Mouse (Mus musculus) liver, adult 2 months (tissue): ENCODE results near the gene Rab11fip3. TPM values are rescaled to one million over a fixed set of nuclear protein-coding genes. Genes with fewer than 3 reads are reported as not detected.
A peak's percentile ranks its signal among the peaks of the same experiment; 100 is the strongest.
"Not testable (repeated sequence)": the region's sequence is repeated elsewhere in the genome, so short reads cannot be mapped to it uniquely, and the experiment has no call there.

Experiments used
- DNase-seq: peaks from one replicate; pipeline ENCODE4 v3.0.0-alpha.2; 2011; ENCODE audit warnings: low read depth, low spot score; ENCODE audit errors: extremely low read depth
- H3K27ac ChIP-seq: fragments of 200-500 bp; replicated peaks from 2 replicates; pipeline ENCODE4 v1.5.1; 2012; ENCODE audit warnings: low read depth, mild to moderate bottlenecking, control low read depth, inconsistent platforms, low read length; ENCODE audit not compliant: insufficient read depth
- H3K27me3 ChIP-seq: fragments of 200-500 bp; 2 replicates; pipeline ENCODE4 v1.6.1; 2012; ENCODE audit warnings: mild to moderate bottlenecking, moderate library complexity, low read length, inconsistent platforms; ENCODE audit not compliant: control insufficient read depth, insufficient read depth
- H3K36me3 ChIP-seq: fragments of 200-500 bp; 2 replicates; pipeline ENCODE4 v1.6.1; 2012; ENCODE audit warnings: low read length, inconsistent platforms; ENCODE audit not compliant: control insufficient read depth, insufficient read depth
- H3K4me1 ChIP-seq: fragments of 200-500 bp; 2 replicates; pipeline ENCODE4 v1.6.1; 2011; ENCODE audit warnings: low read length; ENCODE audit not compliant: control insufficient read depth, insufficient read depth
- H3K4me3 ChIP-seq: fragments of 200-500 bp; 2 replicates; pipeline ENCODE4 v1.5.1; 2011; ENCODE audit warnings: low read depth, mild to moderate bottlenecking, control low read depth, low read length, moderate library complexity; ENCODE audit not compliant: insufficient read depth
- H3K79me2 ChIP-seq: fragments of 200-500 bp; 2 replicates; pipeline ENCODE4 v1.6.1; 2012; ENCODE audit warnings: inconsistent platforms, mild to moderate bottlenecking, low read length, moderate library complexity; ENCODE audit not compliant: control insufficient read depth, insufficient read depth
- H3K9ac ChIP-seq: fragments of 200-500 bp; 2 replicates; pipeline ENCODE4 v1.6.1; 2012; ENCODE audit warnings: low read depth, mild to moderate bottlenecking, control low read depth, inconsistent platforms, low read length
- CTCF ChIP-seq: fragments of 200-500 bp; IDR thresholded peaks from 2 replicates; pipeline ENCODE4 v1.5.1; 2011; ENCODE audit warnings: low read depth, low read length, control low read depth
- POLR2A ChIP-seq: fragments of 200-500 bp; IDR thresholded peaks from 2 replicates; pipeline ENCODE4 v1.6.1; 2011; ENCODE audit warnings: low read length, control low read depth; ENCODE audit not compliant: insufficient read depth; ENCODE audit errors: extremely low read depth
- WGBS: fragments of 180-500 bp; shearing (Covaris S2); methylation state at CpG from one replicate; pipeline ENCODE4 v1.1.7; 2018; 5-methylcytosine and 5-hydroxymethylcytosine counted together
- polyA plus RNA-seq: library from polyadenylated mRNA; depleted of rRNA; stranded (reverse); fragments of >200 nt; gene quantifications from 2 replicates; pipeline ENCODE4 v1.2.3, GENCODE M21; 2012
- total RNA-seq: library from RNA; depleted of rRNA; stranded (reverse); fragments of >200 nt; gene quantifications from 2 replicates; pipeline ENCODE4 v1.2.3, GENCODE M21; 2014

The Rab11fip3 gene
- total and polyA plus RNA-seq, 2 experiments: 4.6 to 13.2 TPM

- H3K9ac ChIP-seq: no peak overlapping the region
- no peak for DNase-seq
Observed at GRCm38 (mm10) chr17:26105619-26106018, 36.3 kb upstream of the Rab11fip3 start.

GRCm38 (mm10) chr17:26101478-26101877, 32.1 kb upstream of the Rab11fip3 start:
- Histone ChIP-seq H3K4me3 (no peak overlapping the region), H3K79me2 (no peaks in the 10 kb centered on the region), H3K27me3 (no peaks in the 10 kb centered on the region), H3K36me3 (no peaks in the 10 kb centered on the region), H3K27ac (no peak overlapping the region), H3K4me1 (no peaks in the 10 kb centered on the region), H3K9ac (no peak overlapping the region)
- DNase-seq: no peak
- TF ChIP-seq CTCF (no peak), POLR2A (no peak)
- 90% methylated on average over 4 of the region's 4 CpGs for WGBS

More at GRCm38 (mm10) chr17:26105619-26106018, 36.3 kb upstream of the Rab11fip3 start:
- Histone ChIP-seq H3K27ac (no peak overlapping the region), H3K36me3 (no peaks in the 10 kb centered on the region), H3K79me2 (no peaks in the 10 kb centered on the region), H3K4me1 (no peaks in the 10 kb centered on the region), H3K4me3 (no peak overlapping the region), H3K27me3 (no peaks in the 10 kb centered on the region)
- TF ChIP-seq POLR2A (no peak), CTCF (no peak)
- 58% methylated on average over 3 of the region's 4 CpGs for WGBS

GRCm38 (mm10) chr17:26100166-26100565, 30.8 kb upstream of the Rab11fip3 start:
- WGBS: 72% methylated on average over 2 of the region's 2 CpGs
- no peak overlapping the region for H3K27ac ChIP-seq
- TF ChIP-seq CTCF: no peak
- no peak for TF ChIP-seq POLR2A

GRCm38 (mm10) chr17:26099316-26099715, 30.0 kb upstream of the Rab11fip3 start:
- not testable (repeated sequence) for H3K79me2 ChIP-seq, H3K4me1 ChIP-seq, H3K4me3 ChIP-seq, DNase-seq, H3K27ac ChIP-seq, H3K27me3 ChIP-seq, H3K36me3 ChIP-seq, H3K9ac ChIP-seq
- WGBS: 72% methylated on average over 3 of the region's 3 CpGs

More at GRCm38 (mm10) chr17:26100166-26100565, 30.8 kb upstream of the Rab11fip3 start:
- H3K27me3 ChIP-seq: no peaks in the 10 kb centered on the region
- H3K36me3 ChIP-seq: no peaks in the 10 kb centered on the region
- no peak overlapping the region for H3K9ac ChIP-seq
- no peaks in the 10 kb centered on the region for H3K79me2 ChIP-seq
- DNase-seq: no peak
- no peak overlapping the region for H3K4me3 ChIP-seq
- no peaks in the 10 kb centered on the region for H3K4me1 ChIP-seq

GRCm38 (mm10) chr17:26098461-26098860, 29.1 kb upstream of the Rab11fip3 start:
- H3K4me1 ChIP-seq: no peaks in the 10 kb centered on the region
- no peaks in the 10 kb centered on the region for H3K27me3 ChIP-seq
- DNase-seq: no peak
- no peak overlapping the region for H3K9ac ChIP-seq
- WGBS: 88% methylated on average over 7 of the region's 7 CpGs
- no peak overlapping the region for H3K4me3 ChIP-seq
- no peaks in the 10 kb centered on the region for H3K36me3 ChIP-seq
- H3K79me2 ChIP-seq: no peaks in the 10 kb centered on the region
- H3K27ac ChIP-seq: no peak overlapping the region
- no peak for TF ChIP-seq POLR2A
- TF ChIP-seq CTCF: no peak

- Histone ChIP-seq H3K27me3 (no peaks in the 10 kb centered on the region), H3K4me1 (peaks cover 9% of the 10 kb centered on the region), H3K9ac (peak within 1 kb of the TSS; percentile 65), H3K4me3 (peak within 1 kb of the TSS; percentile 58), H3K36me3 (no peaks in the 10 kb centered on the region), H3K79me2 (no peaks in the 10 kb centered on the region), H3K27ac (no peak within 1 kb of the TSS)
- TF ChIP-seq CTCF (no peak), POLR2A (0 out of 2 replicates have a peak, but pooled peaks have one; percentile 4)
- peak; percentile 54 for DNase-seq
- 5% methylated on average over 47 of the region's 47 CpGs for WGBS
Observed at GRCm38 (mm10) chr17:26095121-26095740, 25.9 kb upstream of the Rab11fip3 start, which contains the start of gene Nme4. Gene Nme4 (minus strand): TSS chr17:26095602.
